19 mouse cellular contexts compared by ENCODE assay signal in genomic region chr13:56039610-56040371, GRCm38 (mm10).
DNase-seq lines count a peak whose midpoint lies in the region; ATAC-seq and TF ChIP-seq lines count a peak whose summit lies in the region.
"Had no signal": no experiment of that assay in that cellular context is flagged by ENCODE, and none has a peak within 500 bp of the region (broad histone marks: within the 10 kb centered on the region; RNA-seq: fewer than 3 reads in every experiment).

No protein-coding gene starts in this region.

- no peaks in the 10 kb centered on the region for H3K36me3 ChIP-seq in lung, postnatal 0 days (ENCODE audit: insufficient read depth, low read length)
- no peaks in the 10 kb centered on the region for H3K36me3 ChIP-seq in intestine, embryonic 15.5 days
- H3K36me3 ChIP-seq: embryonic facial prominence, embryonic 13.5 days; forebrain, embryonic 12.5 days; heart, embryonic 12.5 days; hindbrain, embryonic 15.5 days had no signal

- H3K9me3 ChIP-seq in lung, postnatal 0 days (ENCODE audit: low read length), result no peaks in the 10 kb centered on the region
- H3K9me3 ChIP-seq in intestine, embryonic 15.5 days, result no peaks in the 10 kb centered on the region
- H3K9me3 ChIP-seq: embryonic facial prominence, embryonic 13.5 days; forebrain, embryonic 12.5 days; heart, embryonic 12.5 days; hindbrain, embryonic 15.5 days had no signal

- H3K4me2 ChIP-seq in lung, postnatal 0 days (replicated peaks; ENCODE audit: low read depth, low read length), result no peak overlapping the region
- H3K4me2 ChIP-seq in intestine, embryonic 15.5 days (replicated peaks), result no peak overlapping the region
- H3K4me2 ChIP-seq: embryonic facial prominence, embryonic 13.5 days; forebrain, embryonic 12.5 days; heart, embryonic 12.5 days; hindbrain, embryonic 15.5 days had no signal

- no peak overlapping the region for H3K27ac ChIP-seq in lung, postnatal 0 days (ENCODE audit: low read length)
- no peak overlapping the region for H3K27ac ChIP-seq in intestine, embryonic 15.5 days
- H3K27ac ChIP-seq: embryonic facial prominence, embryonic 13.5 days; forebrain, embryonic 12.5 days; heart, adult 2 months; hindbrain, embryonic 15.5 days had no signal

- no peaks in the 10 kb centered on the region for H3K27me3 ChIP-seq in lung, postnatal 0 days (replicated peaks; ENCODE audit: insufficient read depth, low read length)
- 0 out of 2 replicates have a peak, but pooled peaks cover 6% of the 10 kb centered on the region for H3K27me3 ChIP-seq in intestine, embryonic 15.5 days (replicated peaks)
- H3K27me3 ChIP-seq: embryonic facial prominence, embryonic 13.5 days; forebrain, embryonic 12.5 days; heart, embryonic 12.5 days; hindbrain, embryonic 15.5 days had no signal

- 29% methylated on average over 10 of the region's 10 CpGs for whole genome bisulfite sequencing in lung, postnatal 0 days
- WGBS in intestine, embryonic 15.5 days, result 36% methylated on average over 10 of the region's 10 CpGs

- no peak overlapping the region for H3K9ac ChIP-seq in lung, postnatal 0 days (replicated peaks; ENCODE audit: low read depth)
- H3K9ac ChIP-seq in intestine, embryonic 15.5 days, result no peak overlapping the region
- H3K9ac ChIP-seq: embryonic facial prominence, embryonic 13.5 days; forebrain, embryonic 12.5 days; heart, embryonic 12.5 days; hindbrain, embryonic 15.5 days had no signal

- peak; percentile 37; the same call in 1 of the 2 replicates for TF ChIP-seq CTCF in lung, postnatal 0 days (IDR thresholded peaks at IDR 0.05)

- no peak overlapping the region for H3K4me3 ChIP-seq in lung, postnatal 0 days (ENCODE audit: low read depth, low read length)
- no peak overlapping the region for H3K4me3 ChIP-seq in intestine, embryonic 15.5 days (replicated peaks)
- H3K4me3 ChIP-seq: embryonic facial prominence, embryonic 13.5 days; forebrain, embryonic 12.5 days; heart, adult 2 months; heart, embryonic 12.5 days; hindbrain, embryonic 15.5 days had no signal

- peak; percentile 54 for DNase-seq in heart, adult 11 months
- no peak for DNase-seq in heart, postnatal 4 days
- DNase-seq in lung, postnatal 0 days (ENCODE audit: low spot score), result peak; percentile 75
- no peak for DNase-seq in lung, postnatal 14 days
- no peak for DNase-seq in kidney, adult 9 months
- no peak for DNase-seq in urinary bladder, postnatal 10 days (ENCODE audit: low spot score)
- DNase-seq: adrenal gland, adult 2 months; adrenal gland, postnatal 25 days; cerebellum, adult 18-20 months; cerebellum, adult 9-11 months; cerebellum, postnatal 36 days; gastrocnemius, postnatal 10 days; heart, adult 2 months had no signal

- H3K4me1 ChIP-seq in lung, postnatal 0 days (ENCODE audit: insufficient read depth, low read depth, low read length), result no peaks in the 10 kb centered on the region
- H3K4me1 ChIP-seq in intestine, embryonic 15.5 days (replicated peaks), result no peaks in the 10 kb centered on the region
- H3K4me1 ChIP-seq: embryonic facial prominence, embryonic 13.5 days; forebrain, embryonic 12.5 days; hindbrain, embryonic 15.5 days had no signal

- TF ChIP-seq EP300 in lung, postnatal 0 days (IDR thresholded peaks at IDR 0.05), result peak; percentile 40; the same call in 1 of the 2 replicates

- peak; percentile 70 for ATAC-seq in lung, postnatal 0 days
- ATAC-seq in intestine, embryonic 15.5 days, result peak; percentile 87
- ATAC-seq: activated CD4-positive, CD25-positive, alpha-beta regulatory T cell, adult 4 months had no signal

Comparison
In these comparisons a context has a peak if more than half of its experiments do, and no peak if none do; other contexts are left out.
1. DNase-seq: peak in heart, adult 11 months (single experiment) and lung, postnatal 0 days (single experiment); none in heart, postnatal 4 days (single experiment), lung, postnatal 14 days (single experiment), kidney, adult 9 months (single experiment) and urinary bladder, postnatal 10 days (single experiment).